15 mouse cellular contexts compared by ENCODE assay signal in the genomic region with DNA sequence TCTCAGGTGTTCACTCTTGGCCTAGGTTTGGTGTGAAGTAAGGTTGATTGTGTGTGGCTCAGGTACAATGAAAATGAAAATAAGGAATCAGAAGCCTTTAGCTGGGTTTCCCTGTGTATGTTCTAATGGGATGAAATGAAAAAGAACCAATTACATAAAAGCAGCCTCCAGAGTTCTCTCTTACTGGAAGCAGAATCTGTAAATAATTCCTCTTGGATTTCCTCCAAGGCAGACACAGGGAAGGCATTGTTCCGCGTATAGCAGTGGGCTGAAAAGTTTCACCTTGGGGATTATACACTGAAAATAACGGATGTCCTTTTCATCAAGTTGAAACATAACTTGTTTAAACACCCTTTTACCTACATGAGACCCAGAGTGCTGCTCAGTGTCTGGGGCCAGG. TPM values are rescaled to one million over a fixed set of nuclear protein-coding genes. Genes with fewer than 3 reads are reported as not detected.
DNase-seq lines count a peak whose midpoint lies in the region; ATAC-seq and TF ChIP-seq lines count a peak whose summit lies in the region.
"Had no signal": no experiment of that assay in that cellular context is flagged by ENCODE, and none has a peak within 500 bp of the region (broad histone marks: within the 10 kb centered on the region; RNA-seq: fewer than 3 reads in every experiment).

No protein-coding gene starts in this region.

- no peak for ATAC-seq in embryonic facial prominence, embryonic 12.5 days (ENCODE audit: insufficient number of reproducible peaks, insufficient read depth, low FRiP score, low TSS enrichment)
- no peak for ATAC-seq in hindbrain, embryonic 14.5 days (ENCODE audit: low FRiP score)
- ATAC-seq in hindbrain, embryonic 12.5 days (ENCODE audit: low FRiP score), result no peak

- no peak overlapping the region for H3K9ac ChIP-seq in embryonic facial prominence, embryonic 12.5 days
- no peak overlapping the region for H3K9ac ChIP-seq in hindbrain, embryonic 14.5 days
- H3K9ac ChIP-seq in hindbrain, embryonic 12.5 days, result no peak overlapping the region
- H3K9ac ChIP-seq: kidney, embryonic 15.5 days had no signal

- H3K27ac ChIP-seq in embryonic facial prominence, embryonic 12.5 days, result 0 out of 2 replicates have a peak overlapping the region, but pooled peaks have one; percentile 38
- no peak overlapping the region for H3K27ac ChIP-seq in embryonic facial prominence, embryonic 10.5 days (replicated peaks)
- peak overlapping the region; percentile 64; the same call in 1 of the 2 replicates for H3K27ac ChIP-seq in hindbrain, embryonic 14.5 days
- H3K27ac ChIP-seq in hindbrain, embryonic 12.5 days, result no peak overlapping the region
- H3K27ac ChIP-seq in testis, adult 2 months (ENCODE audit: control insufficient read depth, insufficient read depth, low read depth, low read length), result peak overlapping the region; percentile 32
- H3K27ac ChIP-seq: heart, embryonic 10.5 days; kidney, embryonic 15.5 days had no signal

- no peak for TF ChIP-seq POLR2A in testis, adult 2 months (IDR thresholded peaks at IDR 0.05; ENCODE audit: control insufficient read depth, low read depth, low read length)

- no peak overlapping the region for H3K4me3 ChIP-seq in embryonic facial prominence, embryonic 12.5 days
- no peak overlapping the region for H3K4me3 ChIP-seq in embryonic facial prominence, embryonic 10.5 days
- H3K4me3 ChIP-seq in hindbrain, embryonic 14.5 days (replicated peaks; ENCODE audit: low read length), result no peak overlapping the region
- H3K4me3 ChIP-seq in hindbrain, embryonic 12.5 days, result no peak overlapping the region
- no peak overlapping the region for H3K4me3 ChIP-seq in testis, adult 2 months (ENCODE audit: control insufficient read depth, low read depth, low read length)
- H3K4me3 ChIP-seq: erythroblast, embryonic 14.5 days; heart, embryonic 10.5 days; kidney, embryonic 15.5 days; myocyte had no signal

- H3K4me2 ChIP-seq in embryonic facial prominence, embryonic 12.5 days (replicated peaks), result no peak overlapping the region
- no peak overlapping the region for H3K4me2 ChIP-seq in hindbrain, embryonic 14.5 days (replicated peaks)
- H3K4me2 ChIP-seq in hindbrain, embryonic 12.5 days (replicated peaks), result no peak overlapping the region
- H3K4me2 ChIP-seq: kidney, embryonic 15.5 days had no signal

- no peak for TF ChIP-seq CTCF in testis, adult 2 months (IDR thresholded peaks at IDR 0.05; ENCODE audit: control insufficient read depth, insufficient read depth, insufficient replicate concordance, low read depth, low read length)

- H3K4me1 ChIP-seq in embryonic facial prominence, embryonic 12.5 days, result no peaks in the 10 kb centered on the region
- no peaks in the 10 kb centered on the region for H3K4me1 ChIP-seq in embryonic facial prominence, embryonic 10.5 days
- H3K4me1 ChIP-seq in hindbrain, embryonic 14.5 days (replicated peaks; ENCODE audit: control insufficient read depth, insufficient read depth, low read length), result 0 out of 2 replicates have a peak, but pooled peaks cover 4% of the 10 kb centered on the region
- no peaks in the 10 kb centered on the region for H3K4me1 ChIP-seq in hindbrain, embryonic 12.5 days
- H3K4me1 ChIP-seq in testis, adult 2 months (ENCODE audit: control insufficient read depth, insufficient read depth, low read length), result no peaks in the 10 kb centered on the region
- H3K4me1 ChIP-seq: heart, embryonic 10.5 days; kidney, embryonic 15.5 days had no signal

- H3K9me3 ChIP-seq in embryonic facial prominence, embryonic 12.5 days, result no peaks in the 10 kb centered on the region
- H3K9me3 ChIP-seq in embryonic facial prominence, embryonic 10.5 days, result no peaks in the 10 kb centered on the region
- no peaks in the 10 kb centered on the region for H3K9me3 ChIP-seq in hindbrain, embryonic 14.5 days (ENCODE audit: control insufficient read depth, low read length)
- no peaks in the 10 kb centered on the region for H3K9me3 ChIP-seq in hindbrain, embryonic 12.5 days (replicated peaks)
- H3K9me3 ChIP-seq: heart, embryonic 10.5 days; kidney, embryonic 15.5 days had no signal

- WGBS in embryonic facial prominence, embryonic 12.5 days, result 71% methylated on average over 3 of the region's 3 CpGs
- WGBS in embryonic facial prominence, embryonic 10.5 days, result 92% methylated on average over 3 of the region's 3 CpGs
- 41% methylated on average over 3 of the region's 3 CpGs for WGBS in hindbrain, embryonic 14.5 days
- 82% methylated on average over 3 of the region's 3 CpGs for WGBS in hindbrain, embryonic 12.5 days

- DNase-seq in embryonic facial prominence, embryonic 10.5 days (ENCODE audit: low spot score), result no peak
- no peak for DNase-seq in hindbrain, embryonic 14.5 days (ENCODE audit: low spot score)
- DNase-seq in testis, postnatal 14 days (ENCODE audit: low spot score), result no peak
- DNase-seq in cerebellum, adult 9-10 months, result no peak
- DNase-seq in ovary, postnatal 36 days (ENCODE audit: low spot score), result no peak
- DNase-seq: adrenal gland, adult 8-10 months; right cerebral cortex, postnatal 4 days; thymus, postnatal 36 days had no signal

- no peaks in the 10 kb centered on the region for H3K27me3 ChIP-seq in embryonic facial prominence, embryonic 12.5 days
- no peaks in the 10 kb centered on the region for H3K27me3 ChIP-seq in embryonic facial prominence, embryonic 10.5 days (replicated peaks; ENCODE audit: low read depth, poor library complexity, severe bottlenecking)
- no peaks in the 10 kb centered on the region for H3K27me3 ChIP-seq in hindbrain, embryonic 14.5 days (ENCODE audit: control insufficient read depth, insufficient read depth, low read length)
- no peaks in the 10 kb centered on the region for H3K27me3 ChIP-seq in hindbrain, embryonic 12.5 days
- H3K27me3 ChIP-seq in testis, adult 2 months (ENCODE audit: control insufficient read depth, insufficient read depth, low read length), result no peaks in the 10 kb centered on the region
- H3K27me3 ChIP-seq: kidney, embryonic 15.5 days had no signal

- peaks cover 76% of the 10 kb centered on the region for H3K36me3 ChIP-seq in embryonic facial prominence, embryonic 12.5 days
- H3K36me3 ChIP-seq in embryonic facial prominence, embryonic 10.5 days (replicated peaks), result peaks cover 86% of the 10 kb centered on the region
- H3K36me3 ChIP-seq in hindbrain, embryonic 14.5 days (replicated peaks; ENCODE audit: control insufficient read depth, insufficient read depth), result peaks cover 85% of the 10 kb centered on the region
- H3K36me3 ChIP-seq in hindbrain, embryonic 12.5 days, result peaks cover 78% of the 10 kb centered on the region
- H3K36me3 ChIP-seq in testis, adult 2 months (ENCODE audit: control insufficient read depth, insufficient read depth, low read length), result peaks cover 3% of the 10 kb centered on the region

RNA-seq across cellular contexts. Expression of a gene that starts 14.4 kb away (rescaled TPM):
- 138 and 140 TPM in 2 replicates for polyA plus RNA-seq in embryonic facial prominence, embryonic 12.5 days (2016; fragmentation: Nextera tagmentation; extraction: Ambion mirVana)
- 128 and 133 TPM in 2 replicates for polyA plus RNA-seq in embryonic facial prominence, embryonic 10.5 days (2016; fragmentation: Nextera tagmentation; extraction: Ambion mirVana)
- 218 and 247 TPM in 2 replicates for polyA plus RNA-seq in hindbrain, embryonic 14.5 days (2014; fragmentation: Nextera tagmentation; extraction: Ambion mirVana)
- 141 and 145 TPM in 2 replicates for polyA plus RNA-seq in hindbrain, embryonic 12.5 days (2016; fragmentation: Nextera tagmentation; extraction: Ambion mirVana)
- polyA plus RNA-seq in testis, adult 2 months (2012; rRNA removed), result 32.2 and 41.8 TPM in 2 replicates

RNA-seq across cellular contexts. Expression of a gene that starts 26.8 kb away (rescaled TPM):
- 2.9 and 3.1 TPM in 2 replicates for polyA plus RNA-seq in embryonic facial prominence, embryonic 12.5 days (2016; fragmentation: Nextera tagmentation; extraction: Ambion mirVana)
- 1.7 and 2.3 TPM in 2 replicates for polyA plus RNA-seq in embryonic facial prominence, embryonic 10.5 days (2016; fragmentation: Nextera tagmentation; extraction: Ambion mirVana)
- 1.1 and 1.8 TPM in 2 replicates for polyA plus RNA-seq in hindbrain, embryonic 14.5 days (2014; fragmentation: Nextera tagmentation; extraction: Ambion mirVana)
- polyA plus RNA-seq in hindbrain, embryonic 12.5 days (2016; fragmentation: Nextera tagmentation; extraction: Ambion mirVana), result 2.7 and 2.8 TPM in 2 replicates
- polyA plus RNA-seq in testis, adult 2 months (2012; rRNA removed), result 0.21 and 0.29 TPM in 2 replicates
- polyA plus RNA-seq: erythroblast, embryonic 14.5 days had no signal

Comparison
In these comparisons a context has a peak if more than half of its experiments do, and no peak if none do; other contexts are left out.
1. H3K27ac ChIP-seq: peak in embryonic facial prominence, embryonic 12.5 days (single experiment), hindbrain, embryonic 14.5 days (single experiment) and testis, adult 2 months (single experiment); none in embryonic facial prominence, embryonic 10.5 days (single experiment) and hindbrain, embryonic 12.5 days (single experiment).